8 mouse cellular contexts compared by ENCODE assay signal in genomic region chr3:57847760-57848185, GRCm38 (mm10). TPM values are rescaled to one million over a fixed set of nuclear protein-coding genes. Genes with fewer than 3 reads are reported as not detected.
DNase-seq lines count a peak whose midpoint lies in the region; ATAC-seq and TF ChIP-seq lines count a peak whose summit lies in the region.

Gene Pfn2, minus strand, starts transcription at chr3:57848079.

- no peak for TF ChIP-seq CTCF in ES-Bruce4 (IDR thresholded peaks at IDR 0.05; ENCODE audit: low read depth, low read length)
- TF ChIP-seq CTCF in forebrain, postnatal 0 days (IDR thresholded peaks at IDR 0.05; ENCODE audit: low read depth), result no peak
- TF ChIP-seq CTCF in layer of hippocampus, adult 2 months (conservative IDR thresholded peaks at IDR 0.05), result 0 out of 2 replicates have a peak, but pooled peaks have one; percentile 6
- no peak for TF ChIP-seq CTCF in lung, embryonic 14.5 days (IDR thresholded peaks at IDR 0.05; ENCODE audit: low read depth)

- H3K4me1 ChIP-seq in ES-Bruce4 (ENCODE audit: control insufficient read depth, insufficient read depth, low read length), result no peaks in the 10 kb centered on the region
- no peaks in the 10 kb centered on the region for H3K4me1 ChIP-seq in forebrain, postnatal 0 days (ENCODE audit: insufficient read depth)
- no peaks in the 10 kb centered on the region for H3K4me1 ChIP-seq in lung, embryonic 14.5 days (ENCODE audit: insufficient read depth)

- peaks cover 3% of the 10 kb centered on the region; the same call in 1 of the 2 replicates for H3K36me3 ChIP-seq in ES-Bruce4 (ENCODE audit: control insufficient read depth, insufficient read depth, low read length, poor library complexity, severe bottlenecking)
- H3K36me3 ChIP-seq in forebrain, postnatal 0 days (ENCODE audit: insufficient read depth), result peaks cover 4% of the 10 kb centered on the region; the same call in 1 of the 2 replicates
- H3K36me3 ChIP-seq in lung, embryonic 14.5 days (ENCODE audit: insufficient read depth), result peaks cover 12% of the 10 kb centered on the region

- peak within 1 kb of the TSS; percentile 96 for H3K9ac ChIP-seq in ES-Bruce4 (ENCODE audit: low read depth, poor library complexity, severe bottlenecking)
- H3K9ac ChIP-seq in forebrain, postnatal 0 days, result peak within 1 kb of the TSS; percentile 98
- peak within 1 kb of the TSS; percentile 84 for H3K9ac ChIP-seq in lung, embryonic 14.5 days

- peak within 1 kb of the TSS; percentile 97 for H3K4me3 ChIP-seq in ES-Bruce4 (ENCODE audit: low read depth, low read length)
- H3K4me3 ChIP-seq in forebrain, postnatal 0 days (ENCODE audit: low read depth, low read length), result peak within 1 kb of the TSS; percentile 98
- H3K4me3 ChIP-seq in layer of hippocampus, adult 2 months, result peak within 1 kb of the TSS; percentile 99
- peak within 1 kb of the TSS; percentile 88 for H3K4me3 ChIP-seq in lung, embryonic 14.5 days (ENCODE audit: low read depth, low read length)

- intact Hi-C loops in heart, postnatal 25 days (cut with DNase I), result loop anchor here (10.0 kb wide), 3 partner anchors 183 to 647 kb away; partner anchors contain the start of gene Tsc22d2

- peak; percentile 86 for ATAC-seq in forebrain, postnatal 0 days
- ATAC-seq in lung, embryonic 14.5 days (ENCODE audit: insufficient read depth), result peak; percentile 89

- DNase-seq in cerebellum, adult 11 months, result peak; percentile 78
- DNase-seq in forebrain, postnatal 0 days, result peak; percentile 95
- peak; percentile 51 for DNase-seq in heart, postnatal 25 days (ENCODE audit: low spot score)
- peak; percentile 74 to 84 for DNase-seq in layer of hippocampus, adult 2 months (ENCODE audit: low spot score in 2 of 2)
- DNase-seq in lung, embryonic 14.5 days, result peak; percentile 88
- DNase-seq in ovary, postnatal 10 days (ENCODE audit: low spot score), result peak; percentile 60
- peak; percentile 86 for DNase-seq in thymus, postnatal 14 days

- TF ChIP-seq EP300 in ES-Bruce4 (IDR thresholded peaks at IDR 0.05; ENCODE audit: insufficient read depth, low read depth, low read length), result no peak

- no peaks in the 10 kb centered on the region for H3K9me3 ChIP-seq in ES-Bruce4 (replicated peaks; ENCODE audit: control insufficient read depth, insufficient read depth, low read length, poor library complexity, severe bottlenecking)
- no peaks in the 10 kb centered on the region for H3K9me3 ChIP-seq in forebrain, postnatal 0 days (ENCODE audit: low read length)
- H3K9me3 ChIP-seq in lung, embryonic 14.5 days (ENCODE audit: low read depth, low read length), result no peaks in the 10 kb centered on the region

- no peaks in the 10 kb centered on the region for H3K27me3 ChIP-seq in ES-Bruce4 (ENCODE audit: control insufficient read depth, insufficient read depth, low read length, poor library complexity, severe bottlenecking)
- H3K27me3 ChIP-seq in forebrain, postnatal 0 days (ENCODE audit: insufficient read depth, low read length), result no peaks in the 10 kb centered on the region
- H3K27me3 ChIP-seq in lung, embryonic 14.5 days (ENCODE audit: insufficient read depth, low read length), result no peaks in the 10 kb centered on the region

- TF ChIP-seq POLR2A in ES-Bruce4 (IDR thresholded peaks at IDR 0.05; ENCODE audit: insufficient read depth, low read length), result no peak

- H3K4me2 ChIP-seq in forebrain, postnatal 0 days (ENCODE audit: low read depth), result peak within 1 kb of the TSS; percentile 68
- H3K4me2 ChIP-seq in lung, embryonic 14.5 days, result peak within 1 kb of the TSS; percentile 81

- WGBS in forebrain, postnatal 0 days, result under 1% methylated on average over 51 of the region's 52 CpGs
- 0% methylated on average over 38 of the region's 52 CpGs for WGBS in lung, embryonic 14.5 days

- H3K27ac ChIP-seq in ES-Bruce4 (ENCODE audit: insufficient read depth, low read length), result no peak within 1 kb of the TSS
- H3K27ac ChIP-seq in forebrain, postnatal 0 days (ENCODE audit: low read depth, low read length), result peak within 1 kb of the TSS; percentile 98
- H3K27ac ChIP-seq in layer of hippocampus, adult 2 months, result peak within 1 kb of the TSS; percentile 100
- peak within 1 kb of the TSS; percentile 94 for H3K27ac ChIP-seq in lung, embryonic 14.5 days (ENCODE audit: low read depth)

RNA-seq across cellular contexts. Expression of gene Pfn2, which starts in this region (rescaled TPM):
- 14.2 and 19.3 TPM in 2 replicates for polyA plus RNA-seq in ES-Bruce4 (2011; ENCODE audit: insufficient read depth, insufficient read length, low read depth, missing spikeins)
- 446 and 453 TPM in 2 replicates for total RNA-seq in forebrain, postnatal 0 days (2014; rRNA removed)
- 654 and 706 TPM in 2 replicates for polyA plus RNA-seq in forebrain, postnatal 0 days (2015; fragmentation: Nextera tagmentation; extraction: Ambion mirVana)
- total RNA-seq in heart, postnatal 25 days (2021), result 10 to 100 TPM; 34.3 to 34.7 TPM
- total RNA-seq in layer of hippocampus, adult 2 months (2021), result 100 to 1,000 TPM; 533 to 535 TPM
- polyA plus RNA-seq in lung, embryonic 14.5 days (2014; fragmentation: Nextera tagmentation; extraction: Ambion mirVana), result 104 TPM in 2 replicates

Comparison
In these comparisons a context has a peak if more than half of its experiments do, and no peak if none do; other contexts are left out.
1. RNA of gene Pfn2 (total RNA-seq): 533 to 535 TPM in layer of hippocampus, adult 2 months and 446 to 453 TPM in forebrain, postnatal 0 days; 34.3 to 34.7 TPM in heart, postnatal 25 days; every median in the first group is over 10 times any median in the second.
2. Peak in every context shown above with its lines, with median percentiles within 50 percentile points of each other: H3K4me3 ChIP-seq, H3K9ac ChIP-seq and DNase-seq.